Mouse (Mus musculus): ENCODE measurements at regions not wholly inside any gene's neighbourhood (a gene's known extent, or its start where the extent isn't known, plus 50 kb on each side); places are given as distances from the start of the nearest gene placed in this dataset.

DNA sequence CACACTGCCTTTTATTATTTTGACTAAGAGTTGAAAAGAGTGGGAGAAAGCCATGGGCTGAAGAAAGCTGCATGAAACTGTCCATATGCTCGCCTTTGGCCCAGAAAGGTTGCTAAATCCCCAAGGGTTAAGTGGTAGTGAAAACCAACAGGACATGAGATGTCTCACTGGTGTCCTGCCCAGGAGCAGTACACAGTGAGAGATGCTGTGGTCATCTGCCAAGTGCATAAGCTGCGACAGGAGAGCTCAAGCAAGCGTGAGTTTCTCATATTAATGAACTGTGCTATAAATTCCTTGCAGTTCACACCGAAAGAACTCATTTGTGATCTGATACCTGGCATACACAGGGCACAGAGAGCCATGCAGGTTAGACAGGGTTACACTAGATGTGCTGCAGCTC, 380.0 kb downstream of the Gria2 start:
- no peaks in the 10 kb centered on the region for H3K9me3 ChIP-seq (replicated peaks)
- H3K4me1 ChIP-seq, result no peaks in the 10 kb centered on the region
- no peak overlapping the region for H3K27ac ChIP-seq (replicated peaks)
- H3K4me3 ChIP-seq, result no peak overlapping the region
- H3K36me3 ChIP-seq, result no peaks in the 10 kb centered on the region
- WGBS, result 83% methylated on average over 4 of the region's 4 CpGs
- no peak for DNase-seq (ENCODE audit: low spot score)
- H3K27me3 ChIP-seq (ENCODE audit: low read depth, poor library complexity, severe bottlenecking), result no peaks in the 10 kb centered on the region
